Mouse (Mus musculus) testis, adult 2 months (tissue): Measurements from ENCODE around the gene Sorcs3.

Experiments used
- CTCF ChIP-seq: fragments of 200-500 bp; IDR thresholded peaks from 2 replicates; pipeline ENCODE4 v1.5.1; 2012; ENCODE audit warnings: low read depth, mild to moderate bottlenecking, inconsistent platforms, low read length, moderate library complexity; ENCODE audit not compliant: control insufficient read depth, insufficient read depth, insufficient replicate concordance
- POLR2A ChIP-seq: fragments of 200-500 bp; IDR thresholded peaks from 2 replicates; pipeline ENCODE4 v1.6.1; 2012; ENCODE audit warnings: low read depth, mild to moderate bottlenecking, inconsistent platforms, low read length, moderate library complexity; ENCODE audit not compliant: control insufficient read depth

- TF ChIP-seq CTCF (no peak), POLR2A (no peak)
Measured at GRCm38 (mm10) chr19:48478864-48479263, 273.0 kb downstream of the Sorcs3 start.
